Mouse (Mus musculus): ENCODE measurements around the gene Gm16503. TPM values are rescaled to one million over a fixed set of nuclear protein-coding genes. Genes with fewer than 3 reads are reported as not detected.
"Not testable (repeated sequence)": the region's sequence is repeated elsewhere in the genome, so short reads cannot be mapped to it uniquely, and the experiment has no call there.

The Gm16503 gene
- total RNA-seq (2012; rRNA removed): 0.13 and 0.27 TPM in 2 replicates
- under 1 TPM in 1 of 2 experiments, not detected in 1; 0.14 TPM for polyA plus RNA-seq (2012; ENCODE audit: insufficient read depth in 1 of 2, insufficient read length in 2 of 2, low read depth in 1 of 2, low replicate concordance in 2 of 2, missing spikeins in 1 of 2)

GRCm38 (mm10) chr4:147539918-147540317, at the start of gene Gm16503:
Gene Gm16503, plus strand, starts transcription at chr4:147540218.
- not testable (repeated sequence) for DNase-seq (ENCODE audit: low read depth, low spot score); H3K9me3 ChIP-seq (replicated peaks; ENCODE audit: insufficient read depth, low read length); H3K27ac ChIP-seq (ENCODE audit: control insufficient read depth, low read depth, low read length); H3K4me3 ChIP-seq (ENCODE audit: control insufficient read depth in 1 of 2, insufficient read depth in 1 of 2, low read depth in 2 of 2, low read length in 2 of 2); H3K9ac ChIP-seq (ENCODE audit: control insufficient read depth, low read depth, low read length, poor library complexity, severe bottlenecking); H3K79me2 ChIP-seq (ENCODE audit: control insufficient read depth, insufficient read depth, low read length, poor library complexity); H3K4me1 ChIP-seq (ENCODE audit: control insufficient read depth in 1 of 2, insufficient read depth in 2 of 2, low read length in 2 of 2); H3K27me3 ChIP-seq (ENCODE audit: control insufficient read depth in 1 of 2, insufficient read depth in 2 of 2, low read length in 2 of 2); H3K36me3 ChIP-seq (ENCODE audit: control insufficient read depth in 1 of 2, insufficient read depth in 2 of 2, low read length in 2 of 2)

- not testable (repeated sequence) for H3K27ac ChIP-seq (ENCODE audit: control insufficient read depth, low read depth, low read length); H3K4me1 ChIP-seq (ENCODE audit: control insufficient read depth in 1 of 2, insufficient read depth in 2 of 2, low read length in 2 of 2); H3K36me3 ChIP-seq (ENCODE audit: control insufficient read depth in 1 of 2, insufficient read depth in 2 of 2, low read length in 2 of 2); H3K27me3 ChIP-seq (ENCODE audit: control insufficient read depth in 1 of 2, insufficient read depth in 2 of 2, low read length in 2 of 2); H3K9me3 ChIP-seq (replicated peaks; ENCODE audit: insufficient read depth, low read length); H3K9ac ChIP-seq (ENCODE audit: control insufficient read depth, low read depth, low read length, poor library complexity, severe bottlenecking); DNase-seq (ENCODE audit: low read depth, low spot score); H3K4me3 ChIP-seq (ENCODE audit: control insufficient read depth in 1 of 2, insufficient read depth in 1 of 2, low read depth in 2 of 2, low read length in 2 of 2); H3K79me2 ChIP-seq (ENCODE audit: control insufficient read depth, insufficient read depth, low read length, poor library complexity)
These were observed 47.9 kb upstream of the Gm16503 start, which contains the start of gene Zfp982 for GRCm38 (mm10) chr4:147492117-147492516. Gene Zfp982, plus strand, starts transcription at chr4:147492417.

- DNase-seq (ENCODE audit: low read depth, low spot score); H3K36me3 ChIP-seq (ENCODE audit: control insufficient read depth in 1 of 2, insufficient read depth in 2 of 2, low read length in 2 of 2); H3K4me1 ChIP-seq (ENCODE audit: control insufficient read depth in 1 of 2, insufficient read depth in 2 of 2, low read length in 2 of 2): not testable (repeated sequence)
These were observed 41.0 kb upstream of the Gm16503 start for GRCm38 (mm10) chr4:147498772-147499613.

GRCm38 (mm10) chr4:147509174-147509573, 30.8 kb upstream of the Gm16503 start:
- H3K27me3 ChIP-seq (ENCODE audit: control insufficient read depth in 1 of 2, insufficient read depth in 2 of 2, low read length in 2 of 2): no peaks in the 10 kb centered on the region
- H3K36me3 ChIP-seq (ENCODE audit: control insufficient read depth in 1 of 2, insufficient read depth in 2 of 2, low read length in 2 of 2): no peaks in the 10 kb centered on the region; a peak in 1 of 4 replicates
- H3K9ac ChIP-seq (ENCODE audit: control insufficient read depth, low read depth, low read length, poor library complexity, severe bottlenecking): no peak overlapping the region
- DNase-seq (ENCODE audit: low read depth, low spot score): no peak
- H3K27ac ChIP-seq (ENCODE audit: control insufficient read depth, low read depth, low read length): no peak overlapping the region
- H3K9me3 ChIP-seq (replicated peaks; ENCODE audit: insufficient read depth, low read length): no peaks in the 10 kb centered on the region; the same call in 1 of the 2 replicates
- no peak for TF ChIP-seq E2F4 (IDR thresholded peaks at IDR 0.05; ENCODE audit: borderline replicate concordance, low read depth, low read length)
- TF ChIP-seq TAL1 (IDR thresholded peaks at IDR 0.05; ENCODE audit: low read length): no peak
- no peak for TF ChIP-seq KAT2A (conservative IDR thresholded peaks at IDR 0.05; ENCODE audit: low read depth, low read length)
- TF ChIP-seq BHLHE40 (IDR thresholded peaks at IDR 0.05; ENCODE audit: borderline replicate concordance, low read depth, low read length): no peak
- no peak for TF ChIP-seq EP300 (IDR thresholded peaks at IDR 0.05; ENCODE audit: low read depth in 1 of 2, low read length in 2 of 2)
- no peak for TF ChIP-seq ZMIZ1 (IDR thresholded peaks at IDR 0.05; ENCODE audit: low read depth, low read length)
- no peak for TF ChIP-seq SMC3 (IDR thresholded peaks at IDR 0.05; ENCODE audit: low read depth, low read length)
- no peak for TF ChIP-seq ZC3H11A (IDR thresholded peaks at IDR 0.05; ENCODE audit: low read depth, low read length)
- TF ChIP-seq GABPA (IDR thresholded peaks at IDR 0.05; ENCODE audit: low read depth, low read length): no peak
- TF ChIP-seq ETS1 (IDR thresholded peaks at IDR 0.05; ENCODE audit: low read depth, low read length): no peak
- TF ChIP-seq TBP (IDR thresholded peaks at IDR 0.05; ENCODE audit: low read depth, low read length): no peak
- TF ChIP-seq NRF1 (IDR thresholded peaks at IDR 0.05; ENCODE audit: insufficient read depth, low read depth, low read length, poor library complexity, severe bottlenecking): no peak
- TF ChIP-seq MAFK (IDR thresholded peaks at IDR 0.05; ENCODE audit: borderline replicate concordance, low read depth, low read length): no peak
- no peak for TF ChIP-seq USF2 (IDR thresholded peaks at IDR 0.05; ENCODE audit: borderline replicate concordance in 1 of 2, insufficient read depth in 1 of 2, low read depth in 1 of 2, low read length in 2 of 2)
- TF ChIP-seq GATA1 (IDR thresholded peaks at IDR 0.05; ENCODE audit: low read depth, low read length): no peak
- no peak for TF ChIP-seq MXI1 (IDR thresholded peaks at IDR 0.05; ENCODE audit: low read depth, low read length)
- TF ChIP-seq POLR2AphosphoS5 (IDR thresholded peaks at IDR 0.05; ENCODE audit: borderline replicate concordance, low read depth, low read length): no peak
- no peak for TF ChIP-seq USF1 (IDR thresholded peaks at IDR 0.05; ENCODE audit: low read depth, low read length)
- H3K4me1 ChIP-seq (ENCODE audit: control insufficient read depth in 1 of 2, insufficient read depth in 2 of 2, low read length in 2 of 2): no peaks in the 10 kb centered on the region
- H3K79me2 ChIP-seq (ENCODE audit: control insufficient read depth, insufficient read depth, low read length, poor library complexity): no peaks in the 10 kb centered on the region
- no peak overlapping the region for H3K4me3 ChIP-seq (ENCODE audit: control insufficient read depth in 1 of 2, insufficient read depth in 1 of 2, low read depth in 2 of 2, low read length in 2 of 2)

More at GRCm38 (mm10) chr4:147498772-147499613, 41.0 kb upstream of the Gm16503 start:
- not testable (repeated sequence) for H3K79me2 ChIP-seq (ENCODE audit: control insufficient read depth, insufficient read depth, low read length, poor library complexity); H3K9ac ChIP-seq (ENCODE audit: control insufficient read depth, low read depth, low read length, poor library complexity, severe bottlenecking); H3K27ac ChIP-seq (ENCODE audit: control insufficient read depth, low read depth, low read length); H3K27me3 ChIP-seq (ENCODE audit: control insufficient read depth in 1 of 2, insufficient read depth in 2 of 2, low read length in 2 of 2); H3K4me3 ChIP-seq (ENCODE audit: control insufficient read depth in 1 of 2, insufficient read depth in 1 of 2, low read depth in 2 of 2, low read length in 2 of 2); H3K9me3 ChIP-seq (replicated peaks; ENCODE audit: insufficient read depth, low read length)
